Mouse (Mus musculus) stomach, embryonic 16.5 days (tissue): ENCODE results near the gene Tasp1. TPM values are rescaled to one million over a fixed set of nuclear protein-coding genes. Genes with fewer than 3 reads are reported as not detected.
"Not testable (repeated sequence)": the region's sequence is repeated elsewhere in the genome, so short reads cannot be mapped to it uniquely, and the experiment has no call there.

Experiments
- ATAC-seq: fragments of 200-750 bp; cut with Nextera tagmentation; 2 replicates; pipeline ENCODE4 v1.8.0; 2017; ENCODE audit warnings: moderate number of reproducible peaks, moderate TSS enrichment; ENCODE audit not compliant: insufficient read depth, low FRiP score
- H3K27ac ChIP-seq: fragments of 300-500 bp; sonication (generic); 2 replicates; pipeline ENCODE4 v1.5.1; 2014; ENCODE audit warnings: low read length
- H3K27me3 ChIP-seq: fragments of 300-500 bp; sonication (generic); 2 replicates; pipeline ENCODE4 v1.6.1; 2014; ENCODE audit warnings: low read length, control low read depth, mixed read lengths; ENCODE audit not compliant: control insufficient read depth, insufficient read depth
- H3K36me3 ChIP-seq: fragments of 300-500 bp; sonication (generic); 2 replicates; pipeline ENCODE4 v1.6.1; 2014; ENCODE audit warnings: low read length; ENCODE audit not compliant: control insufficient read depth, insufficient read depth
- H3K4me1 ChIP-seq: fragments of 300-500 bp; sonication (generic); 2 replicates; pipeline ENCODE4 v1.6.1; 2014; ENCODE audit warnings: low read length, control low read depth, mixed read lengths; ENCODE audit not compliant: control insufficient read depth, insufficient read depth
- H3K4me2 ChIP-seq: fragments of 300-500 bp; sonication (generic); 2 replicates; pipeline ENCODE4 v1.6.1; 2014; ENCODE audit warnings: low read depth, low read length, mixed read lengths
- H3K4me3 ChIP-seq: fragments of 300-500 bp; sonication (generic); replicated peaks from 2 replicates; pipeline ENCODE4 v1.5.1; 2014; ENCODE audit warnings: mild to moderate bottlenecking, low read length
- H3K9ac ChIP-seq: fragments of 300-500 bp; sonication (generic); 2 replicates; pipeline ENCODE4 v1.6.1; 2014; ENCODE audit warnings: low read length
- H3K9me3 ChIP-seq: fragments of 300-500 bp; sonication (generic); replicated peaks from 2 replicates; pipeline ENCODE4 v1.6.1; 2016; ENCODE audit warnings: low read length, control low read depth; ENCODE audit not compliant: control insufficient read depth
- WGBS: fragments of 180-500 bp; shearing (Covaris S2); extraction: QIAGEN DNeasy Blood & Tissue Kit; methylation state at CpG from one replicate; pipeline ENCODE4 v1.1.7; 2014; 5-methylcytosine and 5-hydroxymethylcytosine counted together
- polyA plus RNA-seq: library from polyadenylated mRNA; unstranded; fragments of >200 nt; fragmentation: Nextera tagmentation; extraction: Ambion mirVana; gene quantifications from 2 replicates; pipeline ENCODE4 v1.2.1, GENCODE M21; 2015

Tasp1 gene
- polyA plus RNA-seq, 1 experiment from 2014 or later, result 23.9 TPM

GRCm38 (mm10) chr2:139878052-139878621 is 188.5 kb downstream of the Tasp1 start:
- ATAC-seq, result no peak; the same call in 1 of the 2 replicates
- Histone ChIP-seq H3K36me3 (no peaks in the 10 kb centered on the region), H3K4me2 (no peak overlapping the region), H3K4me3 (no peak overlapping the region), H3K9me3 (no peaks in the 10 kb centered on the region), H3K27me3 (no peaks in the 10 kb centered on the region), H3K9ac (no peak overlapping the region), H3K27ac (no peak overlapping the region), H3K4me1 (0 out of 2 replicates have a peak, but pooled peaks cover 3% of the 10 kb centered on the region)
- WGBS, result 57% methylated on average over 7 of the region's 7 CpGs

GRCm38 (mm10) chr2:139875876-139876275 is 190.7 kb downstream of the Tasp1 start:
- H3K9me3 ChIP-seq, result no peaks in the 10 kb centered on the region
- no peak overlapping the region for H3K27ac ChIP-seq
- no peak overlapping the region for H3K4me2 ChIP-seq
- no peak overlapping the region for H3K9ac ChIP-seq
- no peak overlapping the region for H3K4me3 ChIP-seq
- ATAC-seq, result no peak
- H3K27me3 ChIP-seq, result no peaks in the 10 kb centered on the region
- no peaks in the 10 kb centered on the region for H3K36me3 ChIP-seq
- 74% methylated on average over 3 of the region's 3 CpGs for WGBS
- H3K4me1 ChIP-seq, result 0 out of 2 replicates have a peak, but pooled peaks cover 3% of the 10 kb centered on the region

GRCm38 (mm10) chr2:139874173-139874572 is 192.4 kb downstream of the Tasp1 start:
- 75% methylated on average over 3 of the region's 3 CpGs for WGBS
- Histone ChIP-seq H3K9ac (no peak overlapping the region), H3K27ac (no peak overlapping the region), H3K4me2 (no peak overlapping the region), H3K9me3 (no peaks in the 10 kb centered on the region), H3K36me3 (no peaks in the 10 kb centered on the region), H3K4me3 (no peak overlapping the region), H3K27me3 (no peaks in the 10 kb centered on the region), H3K4me1 (0 out of 2 replicates have a peak, but pooled peaks cover 3% of the 10 kb centered on the region)
- ATAC-seq, result 0 out of 2 replicates have a peak, but pooled peaks have one; percentile 25

GRCm38 (mm10) chr2:139873762-139874161 is 192.8 kb downstream of the Tasp1 start:
- Histone ChIP-seq H3K36me3 (no peaks in the 10 kb centered on the region), H3K4me1 (0 out of 2 replicates have a peak, but pooled peaks cover 3% of the 10 kb centered on the region), H3K4me2 (no peak overlapping the region), H3K9ac (no peak overlapping the region), H3K27ac (no peak overlapping the region), H3K4me3 (no peak overlapping the region), H3K9me3 (no peaks in the 10 kb centered on the region), H3K27me3 (no peaks in the 10 kb centered on the region)
- WGBS, result 43% methylated on average over 2 of the region's 2 CpGs
- ATAC-seq, result peak; percentile 85; the same call in 1 of the 2 replicates

- H3K4me1 ChIP-seq, H3K36me3 ChIP-seq, ATAC-seq, H3K27me3 ChIP-seq, H3K4me2 ChIP-seq, H3K9me3 ChIP-seq, H3K27ac ChIP-seq, H3K9ac ChIP-seq, H3K4me3 ChIP-seq: not testable (repeated sequence)
- WGBS, result 95% methylated on average over 2 of the region's 2 CpGs
Measured at GRCm38 (mm10) chr2:139869071-139869470, 197.5 kb downstream of the Tasp1 start.

- not testable (repeated sequence) for ATAC-seq, H3K27me3 ChIP-seq, H3K9me3 ChIP-seq, H3K36me3 ChIP-seq, H3K4me2 ChIP-seq, H3K4me1 ChIP-seq, H3K4me3 ChIP-seq, H3K9ac ChIP-seq, H3K27ac ChIP-seq
- 85% methylated on average over 3 of the region's 3 CpGs for WGBS
Measured at GRCm38 (mm10) chr2:139863396-139863795, 203.2 kb downstream of the Tasp1 start.

GRCm38 (mm10) chr2:139860133-139860494 is 206.5 kb downstream of the Tasp1 start:
- Histone ChIP-seq H3K4me3 (no peak overlapping the region), H3K9me3 (no peaks in the 10 kb centered on the region), H3K27ac (0 out of 2 replicates have a peak overlapping the region, but pooled peaks have one; percentile 29), H3K4me2 (no peak overlapping the region), H3K27me3 (no peaks in the 10 kb centered on the region), H3K9ac (no peak overlapping the region), H3K4me1 (no peaks in the 10 kb centered on the region), H3K36me3 (no peaks in the 10 kb centered on the region)
- no peak for ATAC-seq
- 78% methylated on average over 5 of the region's 5 CpGs for WGBS

GRCm38 (mm10) chr2:139859424-139860132 is 207.0 kb downstream of the Tasp1 start:
- H3K9ac ChIP-seq, result no peak overlapping the region
- H3K27me3 ChIP-seq, result no peaks in the 10 kb centered on the region
- no peak overlapping the region for H3K4me3 ChIP-seq
- no peaks in the 10 kb centered on the region for H3K9me3 ChIP-seq
- H3K36me3 ChIP-seq, result no peaks in the 10 kb centered on the region
- no peaks in the 10 kb centered on the region for H3K4me1 ChIP-seq
- WGBS, result 13% methylated on average over 3 of the region's 3 CpGs
- H3K4me2 ChIP-seq, result no peak overlapping the region
- no peak for ATAC-seq
- no peak overlapping the region for H3K27ac ChIP-seq

- Histone ChIP-seq H3K4me3 (no peak overlapping the region), H3K9me3 (no peaks in the 10 kb centered on the region), H3K4me2 (no peak overlapping the region), H3K36me3 (no peaks in the 10 kb centered on the region), H3K27me3 (no peaks in the 10 kb centered on the region), H3K27ac (no peak overlapping the region), H3K9ac (no peak overlapping the region), H3K4me1 (no peaks in the 10 kb centered on the region)
- WGBS, result 82% methylated on average over 1 of the region's 1 CpGs
- no peak for ATAC-seq
Measured at GRCm38 (mm10) chr2:139849621-139850020, 217.0 kb downstream of the Tasp1 start.
